In the genomic region with DNA sequence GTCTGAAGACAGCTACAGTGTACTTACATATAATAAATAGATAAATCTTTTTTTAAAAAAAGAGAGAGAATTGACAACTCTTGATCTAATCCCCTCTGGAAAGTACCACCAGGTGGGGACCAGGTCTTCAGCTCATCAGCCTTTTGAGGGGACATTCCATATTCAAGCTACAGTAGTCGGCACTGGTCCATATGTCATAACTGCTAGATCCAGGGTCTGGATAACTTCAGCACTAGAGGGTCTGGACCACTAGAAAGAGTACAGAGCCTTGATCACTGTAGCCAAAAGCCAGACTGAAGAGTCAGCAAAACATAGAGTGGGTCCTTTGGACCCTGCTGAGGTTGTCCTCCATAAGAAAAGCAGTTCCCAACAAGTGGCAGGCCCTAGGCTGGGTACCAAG, we compare ENCODE assay signal across 31 mouse cellular contexts.
"Had no signal": no experiment of that assay in that cellular context is flagged by ENCODE, and none has a peak within 500 bp of the region (broad histone marks: within the 10 kb centered on the region; RNA-seq: fewer than 3 reads in every experiment).

No protein-coding gene starts in this region.

- H3K27ac ChIP-seq: limb, embryonic 12.5 days; limb, embryonic 13.5 days; limb, embryonic 15.5 days; liver, embryonic 12.5 days; liver, embryonic 13.5 days; liver, embryonic 14.5 days; liver, embryonic 15.5 days; lung, embryonic 15.5 days; macrophage; midbrain, embryonic 10.5 days; midbrain, embryonic 12.5 days; midbrain, embryonic 13.5 days; midbrain, embryonic 15.5 days; neural tube, embryonic 12.5 days had no signal

- H3K9ac ChIP-seq: limb, embryonic 12.5 days; limb, embryonic 13.5 days; limb, embryonic 15.5 days; liver, embryonic 12.5 days; liver, embryonic 13.5 days; liver, embryonic 14.5 days; liver, embryonic 15.5 days; liver, postnatal 0 days; lung, embryonic 14.5 days; lung, embryonic 15.5 days; midbrain, embryonic 12.5 days; midbrain, embryonic 13.5 days; midbrain, embryonic 15.5 days; neural tube, embryonic 12.5 days had no signal

- DNase-seq: left cerebral cortex, postnatal 4 days; liver; liver, embryonic 13.5 days; liver, postnatal 0 days; lung, adult 18-20 months; lung, adult 2 months; lung, embryonic 14.5 days; lung, postnatal 10 days; lung, postnatal 14 days; lung, postnatal 36 days; lung, postnatal 4 days; midbrain, embryonic 14.5 days had no signal

- H3K9me3 ChIP-seq: limb, embryonic 12.5 days; limb, embryonic 13.5 days; limb, embryonic 15.5 days; liver, embryonic 12.5 days; liver, embryonic 13.5 days; liver, embryonic 15.5 days; lung, embryonic 15.5 days; midbrain, embryonic 10.5 days; midbrain, embryonic 12.5 days; midbrain, embryonic 13.5 days; midbrain, embryonic 15.5 days; neural tube, embryonic 12.5 days had no signal

- H3K4me2 ChIP-seq: limb, embryonic 12.5 days; limb, embryonic 13.5 days; limb, embryonic 15.5 days; liver, embryonic 11.5 days; liver, embryonic 12.5 days; liver, embryonic 13.5 days; liver, embryonic 15.5 days; lung, embryonic 14.5 days; lung, embryonic 15.5 days; midbrain, embryonic 11.5 days; midbrain, embryonic 12.5 days; midbrain, embryonic 13.5 days; midbrain, embryonic 15.5 days; neural tube, embryonic 12.5 days had no signal

- H3K36me3 ChIP-seq: limb, embryonic 12.5 days; limb, embryonic 13.5 days; limb, embryonic 15.5 days; liver, embryonic 12.5 days; liver, embryonic 13.5 days; liver, embryonic 15.5 days; lung, embryonic 15.5 days; midbrain, embryonic 10.5 days; midbrain, embryonic 12.5 days; midbrain, embryonic 13.5 days; midbrain, embryonic 15.5 days; neural tube, embryonic 12.5 days had no signal

- ATAC-seq: liver, embryonic 12.5 days; liver, postnatal 0 days; lung, postnatal 0 days; midbrain, embryonic 13.5 days; midbrain, embryonic 15.5 days; midbrain, embryonic 16.5 days had no signal

- H3K4me3 ChIP-seq: limb, embryonic 12.5 days; limb, embryonic 13.5 days; limb, embryonic 15.5 days; liver, embryonic 12.5 days; liver, embryonic 13.5 days; liver, embryonic 15.5 days; lung, embryonic 15.5 days; megakaryocyte, embryonic 14.5 days; midbrain, embryonic 10.5 days; midbrain, embryonic 12.5 days; midbrain, embryonic 13.5 days; midbrain, embryonic 15.5 days; myocyte; neural tube, embryonic 12.5 days had no signal

- H3K27me3 ChIP-seq: limb, embryonic 12.5 days; limb, embryonic 13.5 days; limb, embryonic 15.5 days; liver, embryonic 12.5 days; liver, embryonic 13.5 days; liver, embryonic 15.5 days; lung, embryonic 15.5 days; megakaryocyte, embryonic 14.5 days; midbrain, embryonic 12.5 days; midbrain, embryonic 13.5 days; midbrain, embryonic 15.5 days; neural tube, embryonic 12.5 days had no signal

- H3K4me1 ChIP-seq: limb, embryonic 12.5 days; limb, embryonic 13.5 days; limb, embryonic 15.5 days; liver, embryonic 12.5 days; liver, embryonic 13.5 days; liver, embryonic 15.5 days; lung, embryonic 15.5 days; megakaryocyte, embryonic 14.5 days; midbrain, embryonic 10.5 days; midbrain, embryonic 12.5 days; midbrain, embryonic 13.5 days; midbrain, embryonic 15.5 days; neural tube, embryonic 12.5 days had no signal
